Mouse (Mus musculus) hindbrain, embryonic 14.5 days (tissue): Measurements from ENCODE around the gene Rpl7l1. TPM values are rescaled to one million over a fixed set of nuclear protein-coding genes. Genes with fewer than 3 reads are reported as not detected.
A peak's percentile ranks its signal among the peaks of the same experiment; 100 is the strongest.
"Not testable (repeated sequence)": the region's sequence is repeated elsewhere in the genome, so short reads cannot be mapped to it uniquely, and the experiment has no call there.

ENCODE experiments used
- ATAC-seq: fragments of 200-750 bp; cut with Nextera tagmentation; 2 replicates; pipeline ENCODE4 v1.8.0; 2017; ENCODE audit warnings: moderate number of reproducible peaks, mild to moderate bottlenecking, moderate TSS enrichment, moderate library complexity; ENCODE audit not compliant: low FRiP score
- DNase-seq: peaks from one replicate; pipeline ENCODE4 v3.0.0-alpha.2; 2015; ENCODE audit warnings: low spot score
- H3K27ac ChIP-seq: fragments of 300-500 bp; sonication (generic); 2 replicates; pipeline ENCODE4 v1.5.1; 2014; ENCODE audit warnings: mild to moderate bottlenecking, moderate library complexity
- H3K27me3 ChIP-seq: fragments of 300-500 bp; sonication (generic); 2 replicates; pipeline ENCODE4 v1.6.1; 2014; ENCODE audit warnings: mild to moderate bottlenecking, low read length, mixed read lengths; ENCODE audit not compliant: control insufficient read depth, insufficient read depth
- H3K36me3 ChIP-seq: fragments of 300-500 bp; sonication (generic); replicated peaks from 2 replicates; pipeline ENCODE4 v1.6.1; 2014; ENCODE audit not compliant: control insufficient read depth, insufficient read depth
- H3K4me1 ChIP-seq: fragments of 300-500 bp; sonication (generic); replicated peaks from 2 replicates; pipeline ENCODE4 v1.6.1; 2014; ENCODE audit warnings: antibody characterized with exemption, low read length, mixed read lengths; ENCODE audit not compliant: control insufficient read depth, insufficient read depth
- H3K4me2 ChIP-seq: fragments of 300-500 bp; sonication (generic); replicated peaks from 2 replicates; pipeline ENCODE4 v1.6.1; 2014; ENCODE audit warnings: mild to moderate bottlenecking, moderate library complexity
- H3K4me3 ChIP-seq: fragments of 300-500 bp; sonication (generic); replicated peaks from 2 replicates; pipeline ENCODE4 v1.5.1; 2014; ENCODE audit warnings: mild to moderate bottlenecking, low read length
- H3K9ac ChIP-seq: fragments of 300-500 bp; sonication (generic); 2 replicates; pipeline ENCODE4 v1.6.1; 2014
- H3K9me3 ChIP-seq: fragments of 300-500 bp; sonication (generic); 2 replicates; pipeline ENCODE4 v1.6.1; 2016; ENCODE audit warnings: low read length; ENCODE audit not compliant: control insufficient read depth
- WGBS: fragments of 180-500 bp; shearing (Covaris S2); extraction: QIAGEN DNeasy Blood & Tissue Kit; methylation state at CpG from one replicate; pipeline ENCODE4 v1.1.7; 2014; 5-methylcytosine and 5-hydroxymethylcytosine counted together
- polyA plus RNA-seq: library from polyadenylated mRNA; unstranded; fragments of >200 nt; fragmentation: Nextera tagmentation; extraction: Ambion mirVana; gene quantifications from 2 replicates; pipeline ENCODE4 v1.2.1, GENCODE M21; 2014

Rpl7l1 gene
- polyA plus RNA-seq, 1 experiment from 2014 or later: 73.8 TPM

DNA sequence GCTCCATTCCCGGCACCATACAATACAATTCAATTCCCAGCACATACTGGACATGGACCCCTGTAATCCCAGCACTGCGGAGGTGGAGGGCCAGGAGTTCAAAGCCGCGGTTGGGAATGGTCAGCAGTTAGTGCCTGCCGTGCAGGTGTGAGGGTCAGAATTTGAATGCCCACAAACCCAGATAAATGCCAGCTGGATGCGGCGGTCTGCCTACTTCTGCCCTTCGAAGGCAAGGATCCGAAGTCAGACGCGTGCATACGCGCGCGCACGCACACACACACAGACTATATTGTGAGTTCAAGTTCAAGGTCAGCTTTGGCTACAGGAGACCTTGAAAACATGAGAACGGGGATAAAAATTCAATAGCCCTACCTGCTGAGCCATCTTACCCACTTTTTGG, 10.9 kb downstream of the Rpl7l1 start:
- ATAC-seq: no peak
- H3K4me2 ChIP-seq: peak overlapping the region; percentile 97
- no peaks in the 10 kb centered on the region for H3K9me3 ChIP-seq
- 71% methylated on average over 17 of the region's 17 CpGs for WGBS
- H3K9ac ChIP-seq: peak overlapping the region; percentile 84
- peaks cover 26% of the 10 kb centered on the region for H3K36me3 ChIP-seq
- peak overlapping the region; percentile 81; the same call in 1 of the 2 replicates for H3K27ac ChIP-seq
- no peak for DNase-seq
- H3K4me1 ChIP-seq: peaks cover 19% of the 10 kb centered on the region
- H3K4me3 ChIP-seq: peak overlapping the region; percentile 90
- H3K27me3 ChIP-seq: no peaks in the 10 kb centered on the region

DNA sequence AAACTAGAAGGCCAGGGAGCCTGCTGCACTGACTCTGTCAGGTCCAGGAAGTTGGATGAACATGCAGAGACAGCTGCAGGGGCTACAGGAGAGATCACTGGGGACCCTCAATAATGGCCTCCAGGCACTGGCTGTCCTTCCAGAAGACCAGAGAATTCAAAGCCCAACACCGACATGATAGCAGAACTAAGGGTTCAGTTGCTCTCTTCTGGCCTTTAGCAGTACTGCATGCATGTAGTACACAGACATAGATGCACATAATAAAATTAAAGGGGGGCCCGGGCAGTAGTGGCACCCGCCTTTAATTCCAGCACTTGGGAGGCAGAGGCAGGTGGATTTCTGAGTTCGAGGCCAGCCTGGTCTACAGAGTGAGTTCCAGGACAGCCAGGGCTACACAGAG, 11.4 kb downstream of the Rpl7l1 start:
- Histone ChIP-seq H3K9ac (no peak overlapping the region), H3K36me3 (peaks cover 20% of the 10 kb centered on the region), H3K27ac (no peak overlapping the region), H3K9me3 (no peaks in the 10 kb centered on the region), H3K4me1 (peaks cover 19% of the 10 kb centered on the region), H3K4me3 (no peak overlapping the region), H3K4me2 (no peak overlapping the region), H3K27me3 (no peaks in the 10 kb centered on the region)
- 81% methylated on average over 4 of the region's 4 CpGs for WGBS
- ATAC-seq: no peak
- no peak for DNase-seq

- ATAC-seq (no peak), DNase-seq (no peak)
- H3K4me3 ChIP-seq: no peak overlapping the region
- H3K27me3 ChIP-seq: no peaks in the 10 kb centered on the region
- no peak overlapping the region for H3K9ac ChIP-seq
- H3K9me3 ChIP-seq: no peaks in the 10 kb centered on the region
- H3K27ac ChIP-seq: no peak overlapping the region
- peaks cover 15% of the 10 kb centered on the region for H3K36me3 ChIP-seq
- WGBS: 92% methylated on average over 11 of the region's 11 CpGs
- no peak overlapping the region for H3K4me2 ChIP-seq
- peaks cover 19% of the 10 kb centered on the region for H3K4me1 ChIP-seq
These were observed 11.9 kb downstream of the Rpl7l1 start for GRCm38 (mm10) chr17:46770546-46770945.

GRCm38 (mm10) chr17:46767868-46768267, 14.6 kb downstream of the Rpl7l1 start:
- Histone ChIP-seq H3K27ac (no peak overlapping the region), H3K36me3 (no peaks in the 10 kb centered on the region), H3K9me3 (no peaks in the 10 kb centered on the region), H3K4me3 (no peak overlapping the region), H3K4me2 (no peak overlapping the region), H3K4me1 (peaks cover 8% of the 10 kb centered on the region), H3K9ac (no peak overlapping the region), H3K27me3 (no peaks in the 10 kb centered on the region)
- no peak for DNase-seq
- 64% methylated on average over 8 of the region's 8 CpGs for WGBS
- ATAC-seq: no peak

- not testable (repeated sequence) for H3K4me2 ChIP-seq, H3K4me3 ChIP-seq, ATAC-seq, H3K9me3 ChIP-seq, H3K27me3 ChIP-seq, H3K36me3 ChIP-seq, DNase-seq, H3K27ac ChIP-seq, H3K9ac ChIP-seq, H3K4me1 ChIP-seq
- WGBS: 71% methylated on average over 9 of the region's 9 CpGs
These were observed 17.6 kb downstream of the Rpl7l1 start for GRCm38 (mm10) chr17:46764916-46765315.

GRCm38 (mm10) chr17:46763544-46763943, 18.9 kb downstream of the Rpl7l1 start, which contains the start of gene Ptcra:
TSS of gene Ptcra (minus strand) at chr17:46763712.
- ATAC-seq: no peak
- Histone ChIP-seq H3K36me3 (no peaks in the 10 kb centered on the region), H3K4me2 (no peak within 1 kb of the TSS), H3K4me3 (no peak within 1 kb of the TSS), H3K9ac (no peak within 1 kb of the TSS), H3K9me3 (no peaks in the 10 kb centered on the region), H3K4me1 (no peaks in the 10 kb centered on the region), H3K27me3 (no peaks in the 10 kb centered on the region), H3K27ac (no peak within 1 kb of the TSS)
- 59% methylated on average over 2 of the region's 2 CpGs for WGBS
- DNase-seq: no peak

GRCm38 (mm10) chr17:46758753-46759152, 23.7 kb downstream of the Rpl7l1 start:
- WGBS: 83% methylated on average over 12 of the region's 12 CpGs
- Histone ChIP-seq H3K4me2 (no peak overlapping the region), H3K4me3 (no peak overlapping the region), H3K27ac (no peak overlapping the region), H3K4me1 (no peaks in the 10 kb centered on the region), H3K36me3 (no peaks in the 10 kb centered on the region), H3K9ac (no peak overlapping the region), H3K9me3 (no peaks in the 10 kb centered on the region), H3K27me3 (no peaks in the 10 kb centered on the region)
- ATAC-seq (no peak), DNase-seq (no peak)

DNA sequence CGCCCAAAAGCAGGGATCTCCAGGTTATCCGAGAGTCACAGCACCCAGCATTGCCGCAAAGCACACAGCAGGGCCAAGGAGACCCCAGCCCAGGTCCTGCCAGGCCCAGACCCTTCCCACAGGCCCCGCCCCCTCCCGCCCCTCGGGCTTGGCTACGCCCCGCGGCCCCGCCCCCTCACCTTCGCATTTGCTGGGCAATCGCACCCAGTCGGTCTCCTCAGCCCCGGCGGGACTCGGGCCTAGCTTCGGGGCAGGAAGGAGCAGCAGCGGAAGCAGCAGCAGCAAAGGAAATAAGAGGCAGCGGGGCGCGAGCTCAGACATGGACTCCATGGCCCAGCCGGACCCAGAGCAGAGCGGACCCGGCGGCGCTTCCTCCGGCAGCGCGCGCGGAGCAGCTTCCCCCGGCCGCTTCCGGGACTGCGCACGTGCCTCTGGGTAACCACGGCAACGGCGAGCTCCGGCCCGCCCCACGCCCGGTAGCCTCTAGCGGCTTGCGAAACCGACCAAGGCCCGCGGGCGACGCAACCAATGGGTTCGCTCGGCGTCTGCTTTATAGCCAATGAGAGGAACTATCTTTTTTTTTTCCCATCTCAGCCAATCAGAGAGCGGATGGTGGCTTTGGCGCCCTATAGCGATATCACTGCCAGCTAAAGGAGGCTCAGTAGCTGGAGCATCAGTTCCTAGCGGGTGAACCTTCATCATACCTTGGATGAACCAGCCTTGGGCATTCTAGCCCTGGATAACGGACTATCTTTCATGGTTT, 30.5 kb downstream of the Rpl7l1 start, which contains the start of gene Cnpy3:
TSS of gene Cnpy3 (minus strand) at position 421 of the 763 bp plus-strand sequence.
- WGBS: 0% methylated on average over 48 of the region's 58 CpGs

GRCm38 (mm10) chr17:46751056-46751793, 31.2 kb downstream of the Rpl7l1 start:
- WGBS: 27% methylated on average over 16 of the region's 16 CpGs

More for the DNA sequence above, 30.5 kb downstream of the Rpl7l1 start, which contains the start of gene Cnpy3:
- peak; percentile 99 for ATAC-seq
- H3K27me3 ChIP-seq: no peaks in the 10 kb centered on the region
- peak within 1 kb of the TSS; percentile 74 for H3K9ac ChIP-seq
- no peaks in the 10 kb centered on the region for H3K9me3 ChIP-seq
- H3K4me3 ChIP-seq: peak within 1 kb of the TSS; percentile 62
- 0 out of 2 replicates have a peak, but pooled peaks cover 6% of the 10 kb centered on the region for H3K36me3 ChIP-seq
- H3K4me1 ChIP-seq: peaks cover 17% of the 10 kb centered on the region
- H3K27ac ChIP-seq: peak within 1 kb of the TSS; percentile 81
- DNase-seq: peak; percentile 97
- H3K4me2 ChIP-seq: peak within 1 kb of the TSS; percentile 75

More at GRCm38 (mm10) chr17:46751056-46751793, 31.2 kb downstream of the Rpl7l1 start:
- no peaks in the 10 kb centered on the region for H3K9me3 ChIP-seq
- H3K9ac ChIP-seq: peak overlapping the region; percentile 74
- no peaks in the 10 kb centered on the region for H3K27me3 ChIP-seq
- H3K4me1 ChIP-seq: peaks cover 17% of the 10 kb centered on the region
- peak overlapping the region; percentile 75 for H3K4me2 ChIP-seq
- ATAC-seq (no peak; the same call in 1 of the 2 replicates), DNase-seq (no peak)
- peak overlapping the region; percentile 81 for H3K27ac ChIP-seq
- H3K4me3 ChIP-seq: peak overlapping the region; percentile 62
- H3K36me3 ChIP-seq: 0 out of 2 replicates have a peak, but pooled peaks cover 14% of the 10 kb centered on the region
